Mouse (Mus musculus) hindbrain, postnatal 0 days (tissue): ENCODE measurements around the gene Six4. TPM values are rescaled to one million over a fixed set of nuclear protein-coding genes. Genes with fewer than 3 reads are reported as not detected.

Source experiments
- ATAC-seq: fragments of 200-750 bp; cut with Nextera tagmentation; 2 replicates; pipeline ENCODE4 v1.8.0; 2017; ENCODE audit warnings: mild to moderate bottlenecking, moderate TSS enrichment, moderate library complexity
- DNase-seq: peaks from one replicate; pipeline ENCODE4 v3.0.0-alpha.2; 2015; ENCODE audit warnings: low spot score
- H3K27ac ChIP-seq: fragments of 300-500 bp; sonication (generic); 2 replicates; pipeline ENCODE4 v1.5.1; 2014; ENCODE audit warnings: mild to moderate bottlenecking
- H3K27me3 ChIP-seq: fragments of 300-500 bp; sonication (generic); 2 replicates; pipeline ENCODE4 v1.6.1; 2014; ENCODE audit warnings: low read length, mixed read lengths; ENCODE audit not compliant: insufficient read depth
- H3K36me3 ChIP-seq: fragments of 300-500 bp; sonication (generic); 2 replicates; pipeline ENCODE4 v1.6.1; 2014; ENCODE audit warnings: low read length, mixed read lengths; ENCODE audit not compliant: insufficient read depth
- H3K4me1 ChIP-seq: fragments of 300-500 bp; sonication (generic); 2 replicates; pipeline ENCODE4 v1.6.1; 2014; ENCODE audit warnings: antibody characterized with exemption, low read length, mixed read lengths; ENCODE audit not compliant: insufficient read depth
- H3K4me2 ChIP-seq: fragments of 300-500 bp; sonication (generic); 2 replicates; pipeline ENCODE4 v1.6.1; 2014; ENCODE audit warnings: low read depth, mild to moderate bottlenecking, low read length, moderate library complexity, mixed read lengths
- H3K4me3 ChIP-seq: fragments of 300-500 bp; sonication (generic); 2 replicates; pipeline ENCODE4 v1.5.1; 2014; ENCODE audit warnings: low read length
- H3K9ac ChIP-seq: fragments of 300-500 bp; sonication (generic); replicated peaks from 2 replicates; pipeline ENCODE4 v1.6.1; 2014; ENCODE audit warnings: mild to moderate bottlenecking, low read length, moderate library complexity, mixed read lengths
- H3K9me3 ChIP-seq: fragments of 300-500 bp; sonication (generic); 2 replicates; pipeline ENCODE4 v1.6.1; 2016; ENCODE audit warnings: low read length, mixed read lengths
- CTCF ChIP-seq: IDR thresholded peaks from 2 replicates; pipeline ENCODE4 v1.5.1; 2016; ENCODE audit warnings: antibody characterized with exemption, control low read depth, low read depth
- WGBS: fragments of 180-500 bp; shearing (Covaris S2); extraction: QIAGEN DNeasy Blood & Tissue Kit; methylation state at CpG from one replicate; pipeline ENCODE4 v1.1.7; 2014; 5-methylcytosine and 5-hydroxymethylcytosine counted together
- polyA plus RNA-seq: library from polyadenylated mRNA; unstranded; fragments of >200 nt; fragmentation: Nextera tagmentation; extraction: Ambion mirVana; gene quantifications from 2 replicates; pipeline ENCODE4 v1.2.1, GENCODE M21; 2015
- total RNA-seq: library from RNA; depleted of rRNA; stranded (reverse); fragments of >200 nt; gene quantifications from 2 replicates; pipeline ENCODE4 v1.2.3, GENCODE M21; 2014; rRNA removed

The Six4 gene
- total and polyA plus RNA-seq, 2 experiments from 2014 or later: 0.26 to 1.6 TPM

- WGBS: 1% methylated on average over 15 of the region's 15 CpGs
- no peak for DNase-seq
Measured at GRCm38 (mm10) chr12:73050811-73051580, 62.3 kb downstream of the Six4 start.

GRCm38 (mm10) chr12:73050305-73050704 is 63.0 kb downstream of the Six4 start:
- H3K4me1 ChIP-seq: no peaks in the 10 kb centered on the region
- ATAC-seq (no peak), DNase-seq (no peak)
- H3K27me3 ChIP-seq: peaks cover 88% of the 10 kb centered on the region
- WGBS: 4% methylated on average over 13 of the region's 13 CpGs
- H3K9me3 ChIP-seq: no peaks in the 10 kb centered on the region
- no peak overlapping the region for H3K4me2 ChIP-seq
- no peaks in the 10 kb centered on the region for H3K36me3 ChIP-seq
- H3K27ac ChIP-seq: no peak overlapping the region
- no peak overlapping the region for H3K4me3 ChIP-seq
- H3K9ac ChIP-seq: no peak overlapping the region
- TF ChIP-seq CTCF: no peak

More at GRCm38 (mm10) chr12:73050811-73051580, 62.3 kb downstream of the Six4 start:
- no peak for ATAC-seq
- Histone ChIP-seq H3K4me3 (no peak overlapping the region), H3K36me3 (no peaks in the 10 kb centered on the region), H3K4me2 (no peak overlapping the region), H3K27ac (no peak overlapping the region), H3K4me1 (no peaks in the 10 kb centered on the region), H3K9me3 (no peaks in the 10 kb centered on the region), H3K27me3 (peaks cover 88% of the 10 kb centered on the region), H3K9ac (no peak overlapping the region)
- TF ChIP-seq CTCF: no peak

Other genes with a start within 250 kb of the Six4 start
- gene Six6, start 173.6 kb downstream of the Six4 start, total RNA-seq: 0.22 TPM in 1 of 2 replicates, not detected in the other
- gene Six6, start 173.6 kb downstream of the Six4 start, polyA plus RNA-seq: not detected in 2 replicates
- gene 4930447C04Rik, start 172.7 kb downstream of the Six4 start, total RNA-seq: 1.7 and 3.7 TPM in 2 replicates
- gene 4930447C04Rik, start 172.7 kb downstream of the Six4 start, polyA plus RNA-seq: 7.9 and 8.8 TPM in 2 replicates
- gene Six1, start 59.6 kb downstream of the Six4 start, total RNA-seq: 0.22 and 0.47 TPM in 2 replicates
- gene Six1, start 59.6 kb downstream of the Six4 start, polyA plus RNA-seq: 0.54 and 0.68 TPM in 2 replicates
- gene Mnat1, start 10.3 kb upstream of the Six4 start, total RNA-seq: 14.6 and 17.4 TPM in 2 replicates
- 17.6 and 18.2 TPM in 2 replicates for gene Mnat1, start 10.3 kb upstream of the Six4 start, polyA plus RNA-seq
- 6.6 and 9.7 TPM in 2 replicates for gene Trmt5, start 173.3 kb upstream of the Six4 start, total RNA-seq
- gene Trmt5, start 173.3 kb upstream of the Six4 start, polyA plus RNA-seq: 15.0 TPM in 2 replicates
- gene Slc38a6, start 173.3 kb upstream of the Six4 start, total RNA-seq: 26.5 and 45.4 TPM in 2 replicates
- 6.4 and 10.7 TPM in 2 replicates for gene Slc38a6, start 173.3 kb upstream of the Six4 start, polyA plus RNA-seq